Mouse (Mus musculus): ENCODE results near the gene Cntf.
"Not testable (repeated sequence)": the region's sequence is repeated elsewhere in the genome, so short reads cannot be mapped to it uniquely, and the experiment has no call there.

Cntf gene

DNA sequence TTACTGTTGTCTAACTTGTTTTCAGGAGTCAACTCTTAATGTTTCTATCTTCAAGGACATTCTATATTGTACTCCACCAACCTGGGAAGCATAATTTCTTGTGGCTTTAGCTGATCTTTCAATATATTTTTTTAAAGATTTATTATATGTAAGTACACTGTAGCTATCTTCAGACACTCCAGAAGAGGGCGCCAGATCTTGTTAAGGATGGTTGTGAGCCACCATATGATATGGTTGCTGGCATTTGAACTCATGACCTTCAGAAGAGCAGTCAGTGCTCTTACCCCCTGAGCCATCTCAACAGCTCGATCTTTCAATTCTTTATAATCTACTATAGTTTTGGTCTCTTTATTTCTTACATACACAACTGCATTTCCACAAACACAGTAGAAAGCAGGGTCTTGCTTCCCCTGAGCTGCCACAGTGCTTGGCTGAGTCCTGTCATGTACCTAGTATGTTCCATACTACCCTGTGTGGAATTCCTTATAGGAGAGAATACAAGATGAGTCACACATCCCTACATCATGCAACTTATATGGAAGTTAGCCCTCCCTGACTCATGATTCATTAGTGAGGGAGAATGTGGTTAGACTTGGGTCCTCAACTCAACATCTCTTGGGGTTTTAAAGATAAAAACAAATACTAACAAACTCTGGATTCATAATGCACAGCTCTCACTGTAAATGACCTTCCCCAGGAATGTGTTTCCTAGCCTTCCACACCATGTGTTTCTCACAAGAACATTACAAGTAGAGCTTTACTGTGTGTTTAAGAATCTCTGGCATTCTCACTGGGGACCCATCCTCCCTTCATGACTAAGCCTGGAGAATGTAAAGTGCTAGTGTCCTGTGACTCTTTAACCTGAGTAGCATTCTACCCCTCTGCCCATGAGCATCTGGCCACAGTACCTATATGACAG, 3.0 kb downstream of the Cntf start:
- DNase-seq (ENCODE audit: low spot score), result no peak

DNA sequence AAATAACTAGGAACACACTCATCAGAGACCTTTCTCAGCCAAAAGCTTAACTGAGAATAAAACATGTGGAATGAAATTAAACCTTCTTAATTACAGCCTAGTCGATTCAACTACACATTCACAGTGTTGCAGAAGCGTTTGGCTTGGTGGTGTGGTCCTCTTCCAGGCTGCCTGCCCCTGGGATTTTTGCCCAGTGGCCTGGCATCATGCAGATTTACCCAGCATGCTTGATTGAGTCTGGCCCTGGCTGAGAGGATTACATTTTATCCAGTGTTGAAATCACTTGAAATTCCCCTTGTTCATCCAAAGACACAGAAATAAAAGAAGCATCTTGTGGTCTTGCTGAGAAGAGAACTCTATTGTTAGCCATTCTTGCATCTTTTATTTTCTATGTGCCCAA, 5.8 kb downstream of the Cntf start:
- DNase-seq (ENCODE audit: low spot score), result no peak

DNA sequence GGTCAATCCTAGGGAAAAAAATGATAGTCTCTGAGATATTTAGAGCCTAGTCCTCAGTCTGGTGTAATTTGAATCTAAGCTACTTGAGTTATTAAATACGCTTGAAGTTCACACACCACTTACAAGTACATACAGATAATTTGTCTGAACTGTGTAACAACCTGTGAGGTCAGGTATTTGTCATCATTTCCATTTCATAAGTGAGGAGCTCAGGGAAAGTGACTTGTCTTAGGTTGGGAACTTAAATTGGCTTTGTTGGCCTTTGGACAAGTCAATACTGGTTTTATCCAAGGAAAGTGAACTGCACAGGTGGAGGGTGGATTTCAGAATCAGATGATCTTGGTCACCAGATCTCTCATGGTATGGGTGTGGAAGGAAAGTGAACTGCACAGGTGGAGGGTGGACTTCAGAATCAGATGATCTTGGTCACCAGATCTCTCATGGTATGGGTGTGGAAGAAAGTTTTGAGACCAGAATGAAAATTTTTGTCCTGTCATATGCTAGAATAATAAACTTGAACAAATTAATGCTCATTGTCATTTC, 6.4 kb downstream of the Cntf start:
- no peak for DNase-seq (ENCODE audit: low spot score)

DNA sequence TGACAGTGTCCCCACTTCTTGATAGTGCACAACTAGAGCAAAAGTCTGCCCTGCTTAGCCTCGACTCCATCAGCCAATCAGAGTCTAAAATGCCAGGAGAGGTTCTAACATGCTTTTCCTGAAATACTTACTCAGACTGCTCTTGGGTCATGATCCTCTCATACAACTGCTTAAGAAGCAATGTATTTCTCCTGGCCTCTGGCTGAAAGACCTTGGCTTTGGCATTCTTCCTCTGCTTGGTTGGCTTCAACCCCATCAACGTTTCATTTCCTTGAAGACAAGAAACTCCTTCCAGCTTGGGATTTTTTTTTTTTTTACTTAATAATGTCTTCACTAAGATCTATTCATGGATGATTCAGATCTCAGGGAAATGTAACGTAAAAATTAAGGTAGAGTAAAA, 9.1 kb downstream of the Cntf start:
- no peak for DNase-seq (ENCODE audit: low spot score)

DNA sequence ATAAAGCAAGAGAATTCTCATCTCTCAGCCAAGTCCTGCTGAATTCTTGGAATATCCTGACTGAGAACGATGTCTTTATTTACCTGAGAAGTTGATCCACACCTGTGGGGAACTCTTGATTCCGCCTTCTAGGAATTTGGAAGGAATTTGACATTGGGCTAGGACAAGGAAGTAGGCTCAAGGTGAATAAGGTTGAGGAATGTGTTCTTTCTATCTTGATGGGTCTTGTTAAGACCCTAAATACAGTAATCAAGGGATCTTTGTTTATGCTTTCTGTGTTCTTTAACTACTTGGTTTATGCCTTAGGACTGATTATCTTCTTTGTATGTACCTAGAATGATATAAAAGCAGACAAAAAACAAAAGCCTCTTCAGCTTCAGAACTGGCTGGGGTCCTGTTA, 33.5 kb downstream of the Cntf start:
- no peak for DNase-seq (ENCODE audit: low spot score)

DNA sequence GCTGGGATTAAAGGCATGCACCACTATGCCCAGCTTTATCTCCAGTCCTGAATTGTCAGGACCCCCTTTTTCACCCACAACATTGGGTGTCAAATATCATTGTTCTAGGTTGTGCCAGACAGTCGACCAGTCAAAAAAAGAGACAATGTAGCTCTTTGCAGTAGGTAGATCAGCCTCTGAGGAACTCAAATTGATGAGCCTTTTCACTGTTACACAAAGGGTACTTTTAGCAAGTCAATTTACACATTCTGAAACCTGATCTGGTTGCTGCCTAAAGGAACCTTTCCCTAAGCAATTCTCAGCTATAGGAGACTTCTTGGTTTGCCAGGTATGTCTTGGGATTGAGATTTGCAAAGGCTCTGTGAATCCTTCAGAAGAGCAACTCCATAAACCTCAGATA, 34.4 kb downstream of the Cntf start:
- no peak for DNase-seq (ENCODE audit: low spot score)

DNA sequence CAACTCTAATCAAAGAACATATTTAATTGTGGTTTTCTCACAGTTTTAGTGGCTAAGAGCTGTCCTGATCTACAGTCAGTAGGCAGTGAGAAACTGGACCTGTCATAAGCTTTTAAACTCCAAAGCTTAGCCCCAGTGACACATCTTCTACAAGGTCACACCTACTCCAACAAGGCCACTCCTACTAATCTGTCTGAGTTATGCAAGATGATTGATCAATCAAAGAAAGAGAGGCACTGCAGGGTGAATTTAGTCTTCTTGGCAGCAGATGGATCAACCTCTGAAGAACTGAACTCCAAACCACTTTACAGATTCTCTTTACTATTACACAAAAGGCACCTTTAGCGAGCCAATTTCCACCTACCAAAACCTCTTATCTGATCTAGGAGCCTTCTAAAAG, 39.6 kb downstream of the Cntf start:
- DNase-seq (ENCODE audit: low spot score), result no peak

DNA sequence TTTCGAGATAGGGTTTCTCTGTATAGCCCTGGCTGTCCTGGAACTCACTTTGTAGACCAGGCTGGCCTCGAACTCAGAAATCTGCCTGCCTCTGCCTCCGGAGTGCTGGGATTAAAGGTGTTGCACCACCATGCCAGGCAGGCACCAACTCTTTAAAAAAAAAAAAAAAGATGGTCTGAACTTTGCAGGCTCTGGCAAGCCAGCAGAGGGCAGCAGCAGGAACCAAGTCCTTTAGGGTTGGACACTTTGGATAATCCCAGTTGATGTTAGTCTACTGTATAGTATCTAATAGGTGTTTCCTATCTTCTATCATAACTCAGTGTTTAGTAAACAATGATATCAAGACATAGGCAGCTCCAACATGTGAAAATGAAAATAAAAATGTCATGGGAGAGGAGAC, 43.1 kb downstream of the Cntf start:
- DNase-seq (ENCODE audit: low spot score), result no peak

DNA sequence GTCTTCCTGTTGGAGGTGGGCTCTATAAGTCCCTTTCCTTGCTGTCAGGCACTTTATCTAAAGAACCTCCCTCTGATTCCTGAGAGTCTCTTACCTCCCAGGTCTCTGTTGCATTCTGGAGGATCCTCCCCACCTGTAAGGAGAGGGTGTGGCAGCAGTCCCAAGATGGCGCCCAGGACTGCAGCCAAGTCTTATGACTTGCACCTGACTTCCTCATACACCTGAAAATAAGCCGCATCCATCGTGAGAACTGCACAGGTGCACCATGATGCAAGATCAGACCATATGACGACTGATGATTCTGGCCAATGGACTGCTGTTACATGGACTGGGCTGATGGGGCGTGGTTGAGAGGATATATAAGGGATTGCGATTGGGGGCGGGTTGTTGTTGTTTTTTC, 43.8 kb downstream of the Cntf start:
- DNase-seq (ENCODE audit: low spot score), result not testable (repeated sequence)

DNA sequence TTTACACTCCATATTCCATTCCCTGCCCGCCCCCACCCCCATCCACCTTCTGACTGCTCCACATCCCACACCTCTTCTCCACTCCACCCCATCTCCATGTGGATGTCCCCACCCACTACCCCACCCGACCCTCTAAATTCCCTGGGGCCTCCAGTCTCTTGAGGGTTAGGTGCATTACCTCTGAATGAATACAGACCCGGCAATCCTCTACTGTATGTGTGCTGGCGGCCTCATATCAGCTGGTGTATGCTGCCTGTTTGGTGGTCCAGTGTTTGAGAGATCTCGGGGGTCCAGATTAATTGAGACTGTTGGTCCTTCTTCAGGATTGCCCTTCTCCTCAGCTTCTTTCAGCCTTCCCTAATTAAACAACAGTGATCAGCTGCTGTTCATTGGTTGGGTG, 44.5 kb downstream of the Cntf start:
- DNase-seq (ENCODE audit: low spot score), result not testable (repeated sequence)

DNA sequence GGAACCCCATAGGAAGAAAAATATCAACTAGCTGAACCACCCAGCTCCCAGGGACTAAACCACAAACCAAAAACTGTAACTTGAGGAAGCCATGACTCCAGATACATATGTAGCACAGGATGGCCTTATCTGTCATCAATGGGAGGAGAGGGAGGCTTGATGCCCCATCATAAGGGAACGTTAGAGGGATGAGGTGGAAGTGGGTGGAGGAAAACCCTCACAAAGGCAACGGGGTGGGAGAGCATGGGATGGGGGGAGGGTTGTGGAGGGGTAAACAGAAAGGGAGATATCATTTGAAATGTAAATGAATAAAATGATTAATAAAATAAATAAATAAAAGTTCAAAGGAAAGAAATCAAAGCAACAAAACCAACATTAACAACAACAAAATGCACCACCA, 45.0 kb downstream of the Cntf start:
- no peak for DNase-seq (ENCODE audit: low spot score)

DNA sequence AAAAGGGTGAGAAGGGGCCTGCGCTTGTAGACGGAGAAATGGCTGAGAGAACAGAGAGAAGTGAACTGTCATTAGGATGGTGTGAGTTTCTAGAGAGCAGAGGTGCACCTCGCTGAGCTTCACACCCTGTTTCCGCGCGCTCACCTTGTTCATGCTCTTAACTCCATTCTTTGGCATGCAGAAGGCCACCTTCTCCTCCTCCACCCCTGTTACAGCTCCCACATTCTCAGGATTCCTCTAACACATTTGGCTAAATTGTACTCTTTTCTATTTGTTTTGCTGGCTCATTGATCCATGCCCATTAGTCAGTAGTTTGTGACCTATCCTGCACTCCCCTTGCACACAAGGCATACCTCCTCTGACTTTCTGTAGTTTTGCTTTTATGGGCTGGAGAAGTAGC, 46.2 kb downstream of the Cntf start:
- no peak for DNase-seq (ENCODE audit: low spot score)

Data from ovary, postnatal 10 days (tissue).